Mouse (Mus musculus): ENCODE measurements around the gene Gm884.
A peak's percentile ranks its signal among the peaks of the same experiment; 100 is the strongest.

Gm884 gene

GRCm38 (mm10) chr11:103621040-103621439 is at the start of gene Gm884:
Gene Gm884, minus strand, starts transcription at chr11:103621140.
- no peak for DNase-seq (ENCODE audit: low read depth, low spot score)

GRCm38 (mm10) chr11:103666907-103667426 is 46.0 kb upstream of the Gm884 start:
- DNase-seq (ENCODE audit: low read depth, low spot score), result no peak

GRCm38 (mm10) chr11:103666181-103666906 is 45.4 kb upstream of the Gm884 start:
- DNase-seq (ENCODE audit: low read depth, low spot score), result no peak

- DNase-seq (ENCODE audit: low read depth, low spot score), result no peak
These were observed 44.8 kb upstream of the Gm884 start for GRCm38 (mm10) chr11:103665695-103666094.

GRCm38 (mm10) chr11:103663119-103663518 is 42.2 kb upstream of the Gm884 start:
- no peak for DNase-seq (ENCODE audit: low read depth, low spot score)

- no peak for DNase-seq (ENCODE audit: low read depth, low spot score)
These were observed 41.6 kb upstream of the Gm884 start for GRCm38 (mm10) chr11:103662546-103662945.

- no peak for DNase-seq (ENCODE audit: low read depth, low spot score)
These were observed 40.9 kb upstream of the Gm884 start for GRCm38 (mm10) chr11:103661863-103662262.

- DNase-seq (ENCODE audit: low read depth, low spot score), result no peak
These were observed 37.2 kb upstream of the Gm884 start for GRCm38 (mm10) chr11:103658189-103658588.

- no peak for DNase-seq (ENCODE audit: low read depth, low spot score)
These were observed 35.6 kb upstream of the Gm884 start for GRCm38 (mm10) chr11:103656520-103656919.

GRCm38 (mm10) chr11:103653359-103653965 is 32.5 kb upstream of the Gm884 start:
- DNase-seq (ENCODE audit: low read depth, low spot score), result no peak

GRCm38 (mm10) chr11:103651426-103651825 is 30.5 kb upstream of the Gm884 start:
- no peak for DNase-seq (ENCODE audit: low read depth, low spot score)

- no peak for DNase-seq (ENCODE audit: low read depth, low spot score)
These were observed 29.1 kb upstream of the Gm884 start for GRCm38 (mm10) chr11:103649983-103650493.

- DNase-seq (ENCODE audit: low read depth, low spot score), result no peak
These were observed 28.5 kb upstream of the Gm884 start, which contains the start of gene Rprml for GRCm38 (mm10) chr11:103649301-103649982. Gene Rprml, plus strand, starts transcription at chr11:103649570.

GRCm38 (mm10) chr11:103648656-103649055 is 27.7 kb upstream of the Gm884 start:
- no peak for DNase-seq (ENCODE audit: low read depth, low spot score)

- DNase-seq (ENCODE audit: low read depth, low spot score), result no peak
These were observed 27.1 kb upstream of the Gm884 start for GRCm38 (mm10) chr11:103647921-103648620.

GRCm38 (mm10) chr11:103646301-103646700 is 25.4 kb upstream of the Gm884 start:
- DNase-seq (ENCODE audit: low read depth, low spot score), result no peak

- DNase-seq (ENCODE audit: low read depth, low spot score), result no peak
These were observed 24.8 kb upstream of the Gm884 start for GRCm38 (mm10) chr11:103645731-103646130.

GRCm38 (mm10) chr11:103643211-103643610 is 22.3 kb upstream of the Gm884 start:
- no peak for DNase-seq (ENCODE audit: low read depth, low spot score)

- peak; percentile 38 for DNase-seq (ENCODE audit: low read depth, low spot score)
These were observed 18.5 kb upstream of the Gm884 start for GRCm38 (mm10) chr11:103639407-103639946.

GRCm38 (mm10) chr11:103638790-103639189 is 17.9 kb upstream of the Gm884 start, which contains the start of gene Lyzl6:
Gene Lyzl6, minus strand, starts transcription at chr11:103638890.
- DNase-seq (ENCODE audit: low read depth, low spot score), result no peak

GRCm38 (mm10) chr11:103636261-103636660 is 15.3 kb upstream of the Gm884 start:
- DNase-seq (ENCODE audit: low read depth, low spot score), result no peak
